Mouse (Mus musculus): Measurements from ENCODE around the gene Apom.
"Not testable (repeated sequence)": the region's sequence is repeated elsewhere in the genome, so short reads cannot be mapped to it uniquely, and the experiment has no call there.

Apom gene

DNA sequence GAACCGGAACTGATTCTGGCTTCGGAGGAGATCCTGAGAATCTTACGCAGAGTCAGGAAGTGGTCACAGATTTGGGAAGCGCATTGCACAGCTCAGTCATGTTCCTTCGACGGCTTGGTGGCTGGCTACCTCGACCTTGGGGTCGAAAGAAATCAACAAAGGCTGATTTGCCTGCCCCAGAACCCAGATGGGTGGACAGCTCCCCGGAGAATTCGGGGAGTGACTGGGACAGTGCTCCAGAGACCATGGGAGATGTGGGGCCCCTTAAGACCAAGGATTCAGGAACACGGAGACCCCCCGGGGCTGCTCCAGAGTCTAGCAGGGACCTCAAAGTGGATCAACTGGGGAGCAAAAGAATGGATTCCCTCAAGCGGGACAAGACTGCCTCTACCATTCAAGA lies 4.8 kb downstream of the Apom start:
- no peak for DNase-seq (ENCODE audit: low spot score)

GRCm38 (mm10) chr17:35126206-35126611 lies 5.6 kb downstream of the Apom start, which contains the start of gene D17H6S53E:
D17H6S53E (plus strand) TSS chr17:35126373.
- DNase-seq (ENCODE audit: low spot score), result peak; percentile 65

- no peak for DNase-seq (ENCODE audit: low spot score)
Observed at GRCm38 (mm10) chr17:35125578-35125977, 6.3 kb downstream of the Apom start.

- no peak for DNase-seq (ENCODE audit: low spot score)
Observed at GRCm38 (mm10) chr17:35125081-35125480, 6.8 kb downstream of the Apom start.

DNA sequence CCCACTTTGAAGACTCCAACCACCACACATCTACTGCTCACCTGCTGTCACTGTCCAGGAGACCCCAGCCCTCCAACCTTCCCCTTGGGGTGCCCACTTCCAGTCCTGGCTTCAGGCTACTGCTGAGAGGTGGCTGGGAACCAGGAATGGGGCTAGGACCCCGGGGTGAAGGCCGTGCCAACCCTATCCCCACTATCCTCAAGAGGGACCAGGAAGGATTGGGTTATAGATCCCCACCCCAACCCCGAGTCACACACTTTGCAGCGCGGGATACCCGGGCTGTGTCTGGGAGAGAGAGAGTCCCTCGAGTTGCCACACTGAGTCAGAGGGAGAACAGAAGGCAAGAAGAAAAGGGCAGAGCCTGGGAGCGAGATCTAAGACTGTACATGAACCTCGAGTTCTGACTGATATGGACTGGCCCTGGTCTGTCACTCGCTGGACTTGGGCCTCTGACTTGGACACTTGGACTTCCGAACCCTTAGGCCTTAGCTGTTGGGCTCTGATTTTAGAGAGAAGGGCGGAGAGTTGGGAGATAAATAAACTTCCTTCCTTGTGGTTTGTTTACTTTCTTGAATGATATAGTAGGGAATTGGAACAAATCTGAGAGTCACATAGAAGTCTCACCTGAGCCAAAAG lies 7.5 kb downstream of the Apom start:
- DNase-seq (ENCODE audit: low spot score), result not testable (repeated sequence)

- not testable (repeated sequence) for DNase-seq (ENCODE audit: low spot score)
Observed at GRCm38 (mm10) chr17:35123287-35123686, 8.6 kb downstream of the Apom start.

GRCm38 (mm10) chr17:35121871-35122303 lies 10.0 kb downstream of the Apom start, which contains the start of gene Csnk2b:
Csnk2b (minus strand) TSS chr17:35122053.
- DNase-seq (ENCODE audit: low spot score), result peak; percentile 59

DNA sequence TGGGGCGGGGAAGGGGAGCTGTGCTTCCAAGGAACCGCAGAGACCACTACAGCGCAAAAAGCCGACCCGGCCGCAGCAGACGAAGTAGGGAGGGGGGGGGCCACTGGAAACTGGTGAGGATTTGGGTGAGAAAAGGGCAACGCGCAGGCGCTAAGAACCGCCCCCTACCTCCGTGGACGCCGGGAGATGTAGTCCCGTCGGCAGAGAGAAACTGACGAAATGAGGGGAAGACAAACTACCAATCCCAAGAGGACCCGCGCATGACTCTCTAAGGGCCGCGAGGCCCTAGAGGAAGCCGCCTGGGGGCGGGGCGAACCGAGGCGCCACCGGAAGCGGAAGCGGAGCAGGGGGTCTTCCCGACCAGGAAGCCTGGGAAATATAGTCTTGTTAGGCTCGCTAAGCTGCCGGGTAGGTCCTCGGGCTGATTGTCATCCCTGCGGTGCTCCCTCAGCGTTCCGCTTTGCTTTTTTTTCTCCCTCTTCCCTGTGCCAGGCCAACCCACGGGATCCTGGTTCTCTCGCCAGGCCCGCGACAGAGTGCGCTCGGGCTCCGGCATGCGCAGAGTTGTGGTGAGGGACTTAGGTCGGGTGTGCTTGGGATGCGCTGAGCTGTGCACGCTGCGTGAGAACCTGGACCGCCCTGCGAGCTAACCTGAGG lies 10.6 kb downstream of the Apom start, which contains the start of gene Gpank1:
TSS of gene Gpank1 (plus strand) at position 313 of the 657 bp plus-strand sequence.
- DNase-seq (ENCODE audit: low spot score), result peak; percentile 95

DNA sequence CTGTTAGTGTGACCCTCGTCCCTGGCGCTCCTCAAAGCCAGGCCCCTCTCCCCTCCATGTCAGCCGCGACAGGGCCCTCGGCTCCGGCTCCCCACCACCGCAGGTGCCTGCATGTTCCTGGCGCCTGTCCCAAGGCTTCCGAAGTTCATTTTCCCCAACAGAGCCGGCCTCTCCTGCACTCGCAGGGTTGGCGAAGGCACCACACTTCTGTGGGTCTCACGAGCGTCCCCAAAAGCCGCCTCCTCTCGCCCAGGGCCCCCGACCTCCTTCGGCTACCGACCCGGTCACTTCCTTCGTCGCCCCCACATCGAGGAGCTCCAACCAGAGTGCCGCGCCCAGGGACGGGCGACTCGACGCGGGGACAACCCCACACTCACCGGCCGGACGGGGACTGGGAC lies 11.1 kb downstream of the Apom start:
- peak; percentile 20 for DNase-seq (ENCODE audit: low spot score)

GRCm38 (mm10) chr17:35115046-35116019 lies 16.5 kb downstream of the Apom start, which contains the start of gene Ly6g5b:
Ly6g5b (minus strand) TSS chr17:35115428.
- DNase-seq (ENCODE audit: low spot score), result peak; percentile 37

- no peak for DNase-seq (ENCODE audit: low spot score)
Observed at GRCm38 (mm10) chr17:35111774-35112173, 20.1 kb downstream of the Apom start.

GRCm38 (mm10) chr17:35108097-35108496 lies 23.8 kb downstream of the Apom start, which contains the start of gene Ly6g5c:
Ly6g5c (plus strand) TSS chr17:35108279.
- no peak for DNase-seq (ENCODE audit: low spot score)

DNA sequence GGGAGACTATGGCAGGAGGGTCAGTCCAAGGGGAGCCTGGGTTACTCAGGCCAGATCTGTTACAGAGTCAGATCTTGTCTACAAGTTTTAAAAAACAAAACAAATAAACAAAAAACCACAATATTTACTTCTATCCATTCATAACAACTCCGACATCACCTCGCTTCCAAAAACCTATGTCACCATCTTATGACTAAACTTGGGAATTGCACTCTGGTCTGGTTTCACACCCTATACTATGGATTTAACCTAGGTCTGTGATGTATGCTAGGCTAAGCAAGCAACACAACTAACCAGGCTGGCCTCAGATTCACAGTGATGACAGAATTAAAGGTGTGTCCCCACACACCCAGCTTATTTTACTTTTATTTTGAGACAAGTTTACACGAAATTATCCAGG lies 25.3 kb downstream of the Apom start:
- DNase-seq (ENCODE audit: low spot score), result no peak

GRCm38 (mm10) chr17:35105740-35106389 lies 26.0 kb downstream of the Apom start:
- peak; percentile 53 for DNase-seq (ENCODE audit: low spot score)

DNA sequence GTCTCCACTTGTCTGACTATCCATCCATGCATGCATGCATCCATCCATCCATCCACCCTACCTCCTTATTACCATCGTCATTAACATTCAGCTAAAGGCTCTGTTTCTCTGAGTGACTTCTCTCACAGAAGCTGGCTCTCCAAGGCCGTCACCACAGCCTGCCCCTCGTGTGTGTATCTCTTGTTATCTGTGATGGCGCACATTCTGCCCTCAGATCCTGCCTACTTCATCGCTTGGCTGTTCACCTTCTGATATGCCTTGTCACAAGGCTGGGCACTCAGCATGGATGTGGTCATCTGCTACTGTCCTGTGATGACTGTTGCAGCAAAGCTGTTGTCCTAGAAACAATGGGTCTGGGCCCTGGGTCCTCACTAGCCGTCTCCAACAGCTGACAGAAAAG lies 27.1 kb downstream of the Apom start:
- peak; percentile 71 for DNase-seq (ENCODE audit: low spot score)

- peak; percentile 23 for DNase-seq (ENCODE audit: low spot score)
Observed at GRCm38 (mm10) chr17:35104079-35104478, 27.8 kb downstream of the Apom start.

- DNase-seq (ENCODE audit: low spot score), result no peak
Observed at GRCm38 (mm10) chr17:35103221-35103690, 28.6 kb downstream of the Apom start.

- DNase-seq (ENCODE audit: low spot score), result no peak
Observed at GRCm38 (mm10) chr17:35102299-35102698, 29.6 kb downstream of the Apom start.

DNA sequence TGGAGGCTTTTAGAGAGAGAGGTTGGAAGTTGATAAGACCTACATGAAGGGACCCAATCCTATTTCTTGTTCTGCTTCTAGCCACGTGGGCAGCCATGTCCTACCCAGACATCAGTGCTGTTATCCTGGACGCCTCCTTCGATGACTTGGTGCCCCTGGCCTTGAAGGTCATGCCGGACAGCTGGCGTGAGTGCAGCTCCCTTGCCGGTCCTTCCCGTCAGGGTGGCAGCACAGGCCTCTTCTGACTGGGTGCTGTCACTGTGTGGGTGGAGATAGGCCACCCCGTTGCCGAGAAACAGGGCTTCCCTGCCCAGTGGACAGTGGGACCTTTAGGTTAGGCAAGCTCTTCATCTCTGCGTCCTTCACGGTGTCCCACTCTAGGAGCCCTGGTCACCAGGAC lies 30.7 kb downstream of the Apom start:
- DNase-seq (ENCODE audit: low spot score), result no peak

GRCm38 (mm10) chr17:35100196-35100765 lies 31.6 kb downstream of the Apom start:
- no peak for DNase-seq (ENCODE audit: low spot score)

DNA sequence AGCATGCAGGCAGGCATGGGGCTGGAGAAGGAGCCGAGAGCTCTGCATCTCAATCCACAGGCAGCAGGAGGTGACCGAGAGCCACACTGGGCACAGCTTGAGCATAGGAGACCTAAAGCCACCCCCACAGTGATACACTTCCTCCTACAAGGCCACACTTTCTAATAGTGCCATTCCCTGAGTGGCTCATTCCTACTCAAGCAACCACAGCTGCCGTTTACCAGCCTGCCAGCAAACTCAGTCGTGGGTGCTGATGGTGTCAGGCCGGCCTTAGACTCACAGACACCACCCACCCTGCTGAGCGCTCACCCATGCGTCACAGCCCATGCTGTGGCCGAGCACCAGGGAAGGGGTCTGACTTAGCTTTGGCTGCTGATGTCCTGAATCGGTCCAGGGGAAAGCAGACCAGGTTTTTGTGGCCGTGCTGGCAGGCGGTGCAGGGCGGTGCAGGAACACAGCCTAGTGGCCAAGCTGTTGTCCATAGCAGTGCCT lies 34.6 kb downstream of the Apom start:
- DNase-seq (ENCODE audit: low spot score), result no peak

All from c-Kit-positive CD71-positive TER-119-positive erythroid progenitor cells, embryonic 14.5 days (primary cell).